Mouse (Mus musculus): ENCODE data around the gene Cdca5. TPM values are rescaled to one million over a fixed set of nuclear protein-coding genes. Genes with fewer than 3 reads are reported as not detected.
"Not testable (repeated sequence)": the region's sequence is repeated elsewhere in the genome, so short reads cannot be mapped to it uniquely, and the experiment has no call there.

The Cdca5 gene
- polyA plus RNA-seq (2015; fragmentation: Nextera tagmentation; extraction: Ambion mirVana), result 34.2 and 39.3 TPM in 2 replicates

- Histone ChIP-seq H3K4me2 (peak within 1 kb of the TSS; percentile 92), H3K27ac (peak within 1 kb of the TSS; percentile 94), H3K9ac (peak within 1 kb of the TSS; percentile 91), H3K27me3 (no peaks in the 10 kb centered on the region), H3K36me3 (peaks cover 67% of the 10 kb centered on the region), H3K9me3 (replicated peaks) (no peaks in the 10 kb centered on the region), H3K4me3 (replicated peaks) (peak within 1 kb of the TSS; percentile 82), H3K4me1 (replicated peaks) (peaks cover 45% of the 10 kb centered on the region)
- DNase-seq, result peak; percentile 94
- under 1% methylated on average over 58 of the region's 58 CpGs for WGBS (ENCODE audit: insufficient replicate concordance)
- ATAC-seq (ENCODE audit: low read depth), result peak; percentile 88
Observed at GRCm38 (mm10) chr19:6084478-6085248, at the start of gene Cdca5, which contains the start of gene Zfpl1. TSS of gene Cdca5 (plus strand) at chr19:6084983. TSS of gene Zfpl1 (minus strand) at chr19:6084956.

DNA sequence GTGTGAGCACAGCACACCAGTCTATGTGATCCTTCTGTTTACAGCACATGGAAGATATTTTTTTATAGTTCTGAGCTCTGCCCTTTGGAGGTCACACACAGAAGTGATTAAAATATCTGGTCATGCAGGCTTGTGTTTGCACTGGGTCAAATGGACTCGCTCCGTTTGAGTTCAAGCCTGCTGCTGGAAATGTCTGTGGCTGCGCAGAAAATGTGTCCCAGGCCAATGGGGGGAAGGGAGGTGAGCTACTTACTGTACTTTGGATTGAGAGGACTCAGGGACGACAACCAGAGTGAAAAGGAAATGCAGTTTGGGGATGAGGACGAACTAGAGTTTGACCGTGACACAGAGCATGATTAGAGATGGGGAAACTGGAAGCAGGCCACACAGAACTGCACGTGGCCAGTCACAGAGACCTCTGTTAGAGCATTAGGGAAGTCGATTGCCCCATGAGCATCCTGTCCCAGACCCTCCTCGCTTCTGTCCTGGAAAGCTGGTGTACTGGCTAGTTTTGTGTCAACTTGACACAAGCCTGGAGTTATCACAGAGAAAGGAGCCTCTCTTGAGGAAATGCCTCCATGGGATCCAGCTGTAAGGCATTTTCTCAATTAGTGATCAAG lies 48.7 kb upstream of the Cdca5 start:
- no peak for ATAC-seq (ENCODE audit: low read depth)
- WGBS (ENCODE audit: insufficient replicate concordance), result 47% methylated on average over 9 of the region's 9 CpGs

DNA sequence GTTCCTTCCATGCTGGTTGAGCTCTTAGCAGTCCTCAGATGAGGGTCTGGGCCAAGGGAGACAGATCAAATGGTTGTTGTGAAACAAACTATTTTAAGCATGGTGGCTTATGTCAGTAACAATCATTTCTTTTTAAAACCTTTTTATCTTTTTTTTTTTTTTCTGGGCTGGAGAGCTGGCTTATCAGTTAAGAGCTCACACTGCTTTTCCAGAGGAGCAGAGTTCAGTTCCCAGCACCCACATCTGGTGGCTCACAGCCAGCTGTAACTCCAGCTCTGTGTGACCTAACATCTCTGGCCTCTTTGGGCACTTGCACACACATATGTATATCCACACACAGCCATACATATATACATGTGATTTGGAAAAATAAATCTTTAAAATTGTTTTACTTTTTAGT lies 47.1 kb upstream of the Cdca5 start:
- no peak for DNase-seq
- H3K36me3 ChIP-seq, result no peaks in the 10 kb centered on the region
- ATAC-seq (ENCODE audit: low read depth), result no peak
- no peak overlapping the region for H3K4me3 ChIP-seq (replicated peaks)
- H3K9me3 ChIP-seq (replicated peaks), result no peaks in the 10 kb centered on the region
- peaks cover 15% of the 10 kb centered on the region; the same call in 1 of the 2 replicates for H3K4me1 ChIP-seq (replicated peaks)
- H3K9ac ChIP-seq, result no peak overlapping the region
- H3K27me3 ChIP-seq, result no peaks in the 10 kb centered on the region
- H3K4me2 ChIP-seq, result no peak overlapping the region
- H3K27ac ChIP-seq, result no peak overlapping the region

More for the DNA sequence above, 48.7 kb upstream of the Cdca5 start:
- Histone ChIP-seq H3K9ac (no peak overlapping the region), H3K4me3 (replicated peaks) (no peak overlapping the region), H3K4me1 (replicated peaks) (peaks cover 16% of the 10 kb centered on the region; the same call in 1 of the 2 replicates), H3K27me3 (0 out of 2 replicates have a peak, but pooled peaks cover 3% of the 10 kb centered on the region), H3K36me3 (no peaks in the 10 kb centered on the region), H3K9me3 (replicated peaks) (no peaks in the 10 kb centered on the region), H3K27ac (no peak overlapping the region), H3K4me2 (no peak overlapping the region)
- DNase-seq, result no peak

- Histone ChIP-seq H3K4me2 (no peak overlapping the region), H3K36me3 (no peaks in the 10 kb centered on the region), H3K9ac (no peak overlapping the region), H3K4me3 (replicated peaks) (no peak overlapping the region), H3K27ac (no peak overlapping the region), H3K4me1 (replicated peaks) (peaks cover 15% of the 10 kb centered on the region; the same call in 1 of the 2 replicates), H3K9me3 (replicated peaks) (no peaks in the 10 kb centered on the region), H3K27me3 (no peaks in the 10 kb centered on the region)
- DNase-seq (no peak), ATAC-seq (ENCODE audit: low read depth) (no peak)
- 67% methylated on average over 7 of the region's 7 CpGs for WGBS (ENCODE audit: insufficient replicate concordance)
Observed at GRCm38 (mm10) chr19:6038326-6038725, 46.5 kb upstream of the Cdca5 start.

DNA sequence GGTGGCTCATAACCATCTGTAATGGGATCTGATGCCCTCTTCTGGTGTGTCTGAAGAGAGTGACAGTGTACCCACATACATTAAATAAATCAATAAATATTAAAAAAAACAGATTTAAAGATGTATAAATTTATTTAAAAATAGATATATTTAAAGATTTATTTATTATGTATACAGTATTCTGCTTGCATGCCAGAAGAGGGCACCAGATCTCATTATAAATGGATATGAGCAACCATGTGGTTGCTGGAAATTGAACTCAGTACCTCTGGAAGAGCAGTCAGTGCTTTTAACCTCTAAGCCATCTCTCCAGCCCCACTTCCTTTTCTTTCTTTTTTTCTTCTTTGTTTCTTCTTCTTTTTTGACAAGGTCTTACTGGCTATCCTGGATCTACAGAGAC lies 44.8 kb upstream of the Cdca5 start:
- Histone ChIP-seq H3K9me3 (replicated peaks) (no peaks in the 10 kb centered on the region), H3K27ac (no peak overlapping the region), H3K36me3 (no peaks in the 10 kb centered on the region), H3K9ac (no peak overlapping the region), H3K27me3 (no peaks in the 10 kb centered on the region), H3K4me2 (no peak overlapping the region), H3K4me1 (replicated peaks) (peaks cover 21% of the 10 kb centered on the region), H3K4me3 (replicated peaks) (no peak overlapping the region)
- DNase-seq (no peak), ATAC-seq (ENCODE audit: low read depth) (no peak)

GRCm38 (mm10) chr19:6042293-6042692 lies 42.5 kb upstream of the Cdca5 start:
- peaks cover 20% of the 10 kb centered on the region for H3K4me1 ChIP-seq (replicated peaks)
- no peaks in the 10 kb centered on the region for H3K9me3 ChIP-seq (replicated peaks)
- H3K4me2 ChIP-seq, result no peak overlapping the region
- ATAC-seq (ENCODE audit: low read depth), result no peak
- WGBS (ENCODE audit: insufficient replicate concordance), result 76% methylated on average over 9 of the region's 9 CpGs
- H3K9ac ChIP-seq, result no peak overlapping the region
- H3K27ac ChIP-seq, result no peak overlapping the region
- H3K4me3 ChIP-seq (replicated peaks), result no peak overlapping the region
- no peaks in the 10 kb centered on the region for H3K27me3 ChIP-seq
- DNase-seq, result no peak
- no peaks in the 10 kb centered on the region for H3K36me3 ChIP-seq

DNA sequence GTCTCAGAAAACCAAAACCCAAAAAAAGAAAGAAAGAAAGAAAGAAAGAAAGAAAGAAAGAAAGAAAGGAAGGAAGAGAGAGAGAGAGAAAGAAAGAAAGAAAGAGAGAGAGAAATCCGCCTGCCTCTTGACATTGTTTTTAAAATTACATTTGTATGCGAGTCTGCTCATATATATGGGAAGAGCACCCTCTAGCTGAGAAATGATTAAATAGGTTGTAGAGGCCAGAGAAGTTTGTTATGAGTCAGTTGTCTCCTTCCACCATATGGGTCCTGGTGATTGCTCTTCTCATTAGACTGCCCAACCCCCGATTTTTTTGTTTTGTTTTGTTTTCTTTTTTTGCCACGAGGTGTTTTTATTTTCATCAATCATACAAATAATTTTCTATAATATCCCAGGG lies 40.7 kb upstream of the Cdca5 start:
- H3K27me3 ChIP-seq; H3K4me3 ChIP-seq (replicated peaks); H3K4me2 ChIP-seq; H3K9ac ChIP-seq; H3K9me3 ChIP-seq (replicated peaks); H3K27ac ChIP-seq; DNase-seq; ATAC-seq (ENCODE audit: low read depth): not testable (repeated sequence)
- H3K36me3 ChIP-seq, result peaks cover 13% of the 10 kb centered on the region
- WGBS (ENCODE audit: insufficient replicate concordance), result 45% methylated on average over 4 of the region's 4 CpGs
- peaks cover 33% of the 10 kb centered on the region for H3K4me1 ChIP-seq (replicated peaks)

DNA sequence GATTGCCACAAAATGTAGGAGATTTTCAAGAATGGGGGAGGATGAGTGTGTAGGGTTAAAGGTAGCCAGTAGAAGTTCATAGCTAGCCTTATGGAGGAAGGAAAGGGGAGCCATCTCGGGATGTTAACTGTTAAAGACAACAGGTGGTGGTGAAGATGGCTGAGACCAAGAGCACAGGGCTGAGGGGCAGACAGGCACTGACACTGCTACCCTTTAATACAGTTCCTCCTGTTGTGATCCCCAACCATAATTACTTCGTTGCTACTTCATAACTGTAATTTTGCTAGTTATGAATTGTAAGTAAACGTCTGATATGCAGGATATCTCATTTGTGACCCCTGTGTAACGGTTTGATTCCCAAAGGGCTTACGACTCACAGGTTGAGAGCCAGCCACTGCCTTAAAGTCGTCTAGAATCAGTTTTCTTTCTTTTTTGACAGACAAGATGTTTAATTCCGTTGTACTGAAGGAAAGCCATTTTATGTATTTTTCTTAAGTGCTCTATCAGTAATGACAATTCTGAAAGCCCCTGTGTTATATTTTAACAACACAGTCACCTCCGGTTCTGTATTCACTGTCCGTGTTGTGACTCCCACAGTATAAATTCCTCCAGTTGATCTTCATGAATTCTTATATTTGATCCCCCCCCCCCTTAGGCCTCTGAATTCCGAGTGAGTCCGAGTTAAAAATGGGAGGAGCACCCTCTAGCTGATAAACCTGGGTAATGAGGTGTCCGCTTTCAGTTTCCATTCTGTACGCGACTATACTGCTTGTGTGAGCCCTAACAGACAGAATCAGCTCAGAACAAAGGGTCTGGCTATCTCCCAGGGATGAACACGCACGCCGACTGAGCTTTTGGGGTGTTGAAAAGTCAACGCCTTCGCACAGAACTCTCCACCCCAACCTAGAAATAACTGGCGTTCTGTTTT lies 39.2 kb upstream of the Cdca5 start:
- H3K4me1 ChIP-seq (replicated peaks), result peaks cover 38% of the 10 kb centered on the region

DNA sequence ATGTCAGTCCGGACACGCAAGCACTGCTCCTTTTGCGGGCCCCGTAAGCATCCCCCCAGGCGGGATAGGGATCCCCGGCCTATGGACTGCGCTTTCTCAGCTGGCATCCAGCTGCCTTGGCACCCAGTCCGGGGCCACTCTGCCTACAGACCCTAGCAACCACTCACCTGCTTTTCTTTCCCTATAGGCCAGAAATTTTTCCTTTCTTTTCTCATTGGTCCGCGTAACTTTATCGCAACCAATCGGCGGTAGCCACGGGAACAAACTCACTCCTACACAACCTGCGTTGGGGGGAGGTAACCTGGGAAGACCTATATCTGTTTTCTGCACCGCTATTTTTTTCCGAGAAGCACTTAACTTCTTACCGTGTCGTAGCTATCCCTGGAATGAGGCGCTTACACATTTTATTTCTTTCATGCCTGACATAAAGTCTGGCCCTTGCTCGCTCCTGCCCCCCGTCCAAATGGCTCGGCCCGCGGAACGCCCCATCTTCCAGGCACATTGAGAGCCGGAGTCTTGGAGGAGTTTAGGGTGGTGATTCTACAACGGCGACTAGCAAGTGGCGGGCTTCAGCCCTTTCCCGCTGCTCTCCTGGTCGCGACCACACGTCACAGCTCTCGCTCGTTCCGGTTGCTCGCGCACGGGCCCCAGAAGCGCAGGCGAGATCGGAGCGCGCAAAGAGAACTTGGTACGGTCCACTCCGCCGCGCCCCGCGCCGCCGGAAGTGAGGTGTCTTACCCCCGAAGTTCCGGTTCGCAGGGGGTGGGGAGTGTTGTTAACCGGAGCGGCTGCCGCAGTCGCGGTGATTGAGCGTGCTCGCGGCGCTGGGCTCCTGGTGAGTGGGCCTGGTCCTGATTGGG lies 38.3 kb upstream of the Cdca5 start, which contains the start of gene Syvn1:
Gene Syvn1, plus strand, starts transcription at position 283 of the 860 bp plus-strand sequence.
- Histone ChIP-seq H3K27me3 (no peaks in the 10 kb centered on the region), H3K9ac (peak within 1 kb of the TSS; percentile 93), H3K4me1 (replicated peaks) (peaks cover 38% of the 10 kb centered on the region), H3K4me2 (peak within 1 kb of the TSS; percentile 97), H3K36me3 (peaks cover 37% of the 10 kb centered on the region), H3K9me3 (replicated peaks) (no peaks in the 10 kb centered on the region), H3K4me3 (replicated peaks) (peak within 1 kb of the TSS; percentile 89), H3K27ac (peak within 1 kb of the TSS; percentile 96)
- under 1% methylated on average over 65 of the region's 65 CpGs for WGBS (ENCODE audit: insufficient replicate concordance)
- peak; percentile 90 for DNase-seq
- peak; percentile 87 for ATAC-seq (ENCODE audit: low read depth)

More for the DNA sequence above, 39.2 kb upstream of the Cdca5 start:
- WGBS (ENCODE audit: insufficient replicate concordance), result 11% methylated on average over 20 of the region's 20 CpGs
- Histone ChIP-seq H3K27ac (peak overlapping the region; percentile 96), H3K27me3 (no peaks in the 10 kb centered on the region), H3K9ac (peak overlapping the region; percentile 93), H3K4me2 (peak overlapping the region; percentile 97), H3K4me3 (replicated peaks) (peak overlapping the region; percentile 89), H3K36me3 (peaks cover 28% of the 10 kb centered on the region), H3K9me3 (replicated peaks) (no peaks in the 10 kb centered on the region)
- DNase-seq (no peak), ATAC-seq (ENCODE audit: low read depth) (peak; percentile 52)

- Histone ChIP-seq H3K4me3 (replicated peaks) (peak overlapping the region; percentile 89), H3K4me1 (replicated peaks) (peaks cover 38% of the 10 kb centered on the region), H3K9me3 (replicated peaks) (no peaks in the 10 kb centered on the region), H3K36me3 (peaks cover 45% of the 10 kb centered on the region), H3K27ac (peak overlapping the region; percentile 96), H3K27me3 (no peaks in the 10 kb centered on the region), H3K9ac (peak overlapping the region; percentile 93), H3K4me2 (peak overlapping the region; percentile 97)
- no peak for DNase-seq
- peak; percentile 22 for ATAC-seq (ENCODE audit: low read depth)
- WGBS (ENCODE audit: insufficient replicate concordance), result 1% methylated on average over 44 of the region's 44 CpGs
Observed at GRCm38 (mm10) chr19:6047154-6047898, 37.5 kb upstream of the Cdca5 start.
